Mouse (Mus musculus) right cerebral cortex, postnatal 14 days (tissue): ENCODE results near the gene Gm45844.
"Not testable (repeated sequence)": the region's sequence is repeated elsewhere in the genome, so short reads cannot be mapped to it uniquely, and the experiment has no call there.

Experiments
- DNase-seq: peaks from one replicate; pipeline ENCODE4 v3.0.0; 2022

Gene Gm45844

DNA sequence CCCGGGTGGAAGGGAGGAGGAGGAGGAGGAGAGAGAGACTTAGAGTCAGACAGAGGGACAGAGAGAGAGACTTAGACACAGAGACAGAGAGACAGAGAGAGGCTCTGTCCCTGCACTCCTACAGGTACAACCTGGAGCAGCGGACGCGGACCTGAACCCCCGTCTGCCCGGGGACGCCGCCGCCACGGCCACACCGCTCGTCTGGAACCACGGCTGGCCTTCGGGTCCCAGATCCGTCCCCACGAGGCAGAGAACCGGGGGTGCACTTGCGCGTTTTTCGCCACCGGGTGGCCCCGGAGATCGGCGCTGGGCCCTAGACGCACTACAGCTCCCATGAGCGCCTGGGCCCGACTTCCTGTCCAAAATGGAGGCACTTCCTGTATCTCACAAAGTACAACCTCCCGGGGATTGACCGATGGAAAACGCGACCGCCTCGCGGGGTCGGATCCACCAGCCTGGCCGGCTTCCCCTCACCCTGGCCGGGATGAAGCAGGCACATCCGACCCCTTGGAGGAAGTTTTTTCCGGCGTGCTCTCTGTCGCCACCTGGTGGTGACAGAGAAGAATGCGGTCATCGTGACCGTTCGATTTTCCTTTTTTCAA is at the start of gene Gm45844:
TSS of gene Gm45844 (minus strand) at position 324 of the 602 bp plus-strand sequence.
- peak; percentile 76 for DNase-seq

- DNase-seq: peak; percentile 36
Observed at GRCm38 (mm10) chr7:7295595-7295994, 17.5 kb upstream of the Gm45844 start.

DNA sequence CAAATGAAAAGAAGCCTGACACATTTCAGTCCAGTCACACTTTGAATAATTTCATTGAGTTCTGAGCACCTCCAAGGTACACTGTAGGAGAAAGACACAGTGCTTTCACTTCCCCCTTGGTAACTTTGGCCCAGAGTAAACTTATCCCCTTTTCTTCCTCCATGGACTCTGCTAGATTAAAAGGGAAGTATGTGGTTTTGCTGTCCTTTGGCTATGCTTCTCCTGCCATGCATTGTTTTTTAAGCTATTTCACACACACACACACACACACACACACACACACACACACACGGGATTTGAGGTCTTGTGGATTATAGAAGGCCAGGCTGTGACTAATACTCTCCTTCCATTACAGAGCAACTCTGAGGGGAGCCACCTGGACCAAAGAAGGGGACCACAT is 3.3 kb upstream of the Gm45844 start:
- no peak for DNase-seq

GRCm38 (mm10) chr7:7277556-7277955 is 533 bp downstream of the Gm45844 start:
- DNase-seq: not testable (repeated sequence)

- not testable (repeated sequence) for DNase-seq
Observed at GRCm38 (mm10) chr7:7247228-7247627, 30.9 kb downstream of the Gm45844 start, which contains the start of gene Vmn2r29. Gene Vmn2r29 (minus strand): TSS chr7:7247328.

- not testable (repeated sequence) for DNase-seq
Observed at GRCm38 (mm10) chr7:7209313-7210151, 68.6 kb downstream of the Gm45844 start, which contains the start of gene Zfp772. Gene Zfp772 (minus strand): TSS chr7:7209998.

- peak; percentile 76 for DNase-seq
Observed at GRCm38 (mm10) chr7:7188191-7188942, 89.7 kb downstream of the Gm45844 start.

GRCm38 (mm10) chr7:7187417-7188190 is 90.5 kb downstream of the Gm45844 start:
- no peak for DNase-seq

DNA sequence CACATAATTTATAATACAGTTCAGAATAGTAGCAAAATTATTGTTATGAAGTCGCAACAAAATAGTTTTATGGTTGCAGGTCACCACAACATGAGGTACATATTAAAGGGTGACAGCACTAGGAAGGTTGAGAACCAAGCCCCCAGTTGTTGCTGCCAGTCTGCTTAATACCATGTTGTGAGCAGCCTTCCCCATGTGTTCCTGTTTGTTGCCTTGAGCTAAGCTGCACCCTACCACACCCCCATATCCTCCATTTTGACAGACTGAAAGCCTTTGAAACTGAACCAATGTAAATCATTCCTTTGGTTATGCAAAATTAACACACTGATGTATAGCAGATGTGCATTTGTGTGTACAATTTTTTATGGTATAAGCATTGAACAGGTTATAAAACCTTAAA is 92.2 kb downstream of the Gm45844 start:
- DNase-seq: no peak

- DNase-seq: peak; percentile 27
Observed at GRCm38 (mm10) chr7:7171227-7172147, 106.6 kb downstream of the Gm45844 start, which contains the start of gene Zfp418. Gene Zfp418 (plus strand): TSS chr7:7171330.
